Mouse (Mus musculus): ENCODE data around the gene Tmem158. TPM values are rescaled to one million over a fixed set of nuclear protein-coding genes. Genes with fewer than 3 reads are reported as not detected.

Tmem158 gene
- polyA plus RNA-seq, 1 experiment from 2014 or later, result 12.2 TPM

GRCm38 (mm10) chr9:123297862-123298261 is 37.3 kb upstream of the Tmem158 start:
- Histone ChIP-seq H3K9me3 (replicated peaks; ENCODE audit: low read length) (no peaks in the 10 kb centered on the region), H3K4me3 (replicated peaks; ENCODE audit: low read depth, low read length) (no peak overlapping the region), H3K27ac (no peak overlapping the region), H3K9ac (ENCODE audit: low read depth, low read length) (no peak overlapping the region), H3K4me1 (replicated peaks; ENCODE audit: insufficient read depth, low read length) (no peaks in the 10 kb centered on the region), H3K36me3 (ENCODE audit: insufficient read depth, low read length) (no peaks in the 10 kb centered on the region), H3K27me3 (ENCODE audit: insufficient read depth, low read length) (no peaks in the 10 kb centered on the region), H3K4me2 (ENCODE audit: low read length) (no peak overlapping the region)
- no peak for ATAC-seq (replicated peaks; ENCODE audit: low FRiP score, low read depth)
- no peak for TF ChIP-seq CTCF (IDR thresholded peaks at IDR 0.05; ENCODE audit: low read depth)
- no peak for DNase-seq (ENCODE audit: low spot score)
- 94% methylated on average over 7 of the region's 7 CpGs for WGBS

DNA sequence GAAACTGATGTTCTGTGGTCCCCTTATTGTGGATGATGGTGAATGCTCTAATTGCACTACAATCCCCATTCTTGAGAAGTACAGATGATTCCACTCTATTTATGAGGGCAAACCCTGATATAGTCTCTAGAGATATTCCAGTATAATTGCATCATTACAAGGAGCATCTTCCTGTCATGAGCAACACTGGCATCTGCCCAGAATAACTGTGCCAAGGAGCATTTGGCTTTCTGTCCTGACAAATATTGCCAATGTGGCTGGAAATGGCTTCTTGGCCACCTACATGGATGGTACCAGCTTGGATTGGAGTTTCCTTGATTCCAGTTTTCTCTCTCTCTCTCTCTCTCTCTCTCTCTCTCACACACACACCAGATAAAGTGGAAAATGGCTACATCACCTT is 35.7 kb upstream of the Tmem158 start:
- no peak overlapping the region for H3K4me3 ChIP-seq (replicated peaks; ENCODE audit: low read depth, low read length)
- no peak overlapping the region for H3K27ac ChIP-seq
- H3K9me3 ChIP-seq (replicated peaks; ENCODE audit: low read length), result no peaks in the 10 kb centered on the region
- H3K9ac ChIP-seq (ENCODE audit: low read depth, low read length), result no peak overlapping the region
- H3K27me3 ChIP-seq (ENCODE audit: insufficient read depth, low read length), result no peaks in the 10 kb centered on the region
- no peaks in the 10 kb centered on the region for H3K4me1 ChIP-seq (replicated peaks; ENCODE audit: insufficient read depth, low read length)
- no peak overlapping the region for H3K4me2 ChIP-seq (ENCODE audit: low read length)
- TF ChIP-seq CTCF (IDR thresholded peaks at IDR 0.05; ENCODE audit: low read depth), result no peak
- H3K36me3 ChIP-seq (ENCODE audit: insufficient read depth, low read length), result no peaks in the 10 kb centered on the region
- no peak for DNase-seq (ENCODE audit: low spot score)
- no peak for ATAC-seq (replicated peaks; ENCODE audit: low FRiP score, low read depth)

DNA sequence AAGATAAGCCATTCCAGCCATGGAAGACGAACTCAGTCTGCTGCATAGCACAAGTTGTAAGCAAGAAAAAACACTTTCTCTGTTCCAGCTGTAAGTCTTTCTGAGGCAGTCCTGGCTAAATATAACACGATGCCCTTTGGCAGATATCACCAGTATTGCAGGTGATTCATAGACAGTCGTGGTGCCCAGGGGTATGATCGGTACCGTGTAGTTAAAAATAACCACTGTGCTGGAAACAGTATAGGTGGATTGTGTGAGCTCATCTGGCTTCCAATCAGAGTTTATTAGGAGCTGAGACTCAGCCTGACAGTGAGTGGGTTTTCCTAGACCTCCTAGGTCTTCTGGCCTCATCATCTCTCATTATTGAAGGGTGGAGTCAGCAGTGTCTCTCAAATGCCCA is 34.0 kb upstream of the Tmem158 start:
- no peak overlapping the region for H3K4me3 ChIP-seq (replicated peaks; ENCODE audit: low read depth, low read length)
- no peaks in the 10 kb centered on the region for H3K9me3 ChIP-seq (replicated peaks; ENCODE audit: low read length)
- no peak overlapping the region for H3K4me2 ChIP-seq (ENCODE audit: low read length)
- H3K36me3 ChIP-seq (ENCODE audit: insufficient read depth, low read length), result no peaks in the 10 kb centered on the region
- DNase-seq (ENCODE audit: low spot score) (no peak), ATAC-seq (replicated peaks; ENCODE audit: low FRiP score, low read depth) (no peak)
- no peak for TF ChIP-seq CTCF (IDR thresholded peaks at IDR 0.05; ENCODE audit: low read depth)
- H3K9ac ChIP-seq (ENCODE audit: low read depth, low read length), result no peak overlapping the region
- H3K4me1 ChIP-seq (replicated peaks; ENCODE audit: insufficient read depth, low read length), result no peaks in the 10 kb centered on the region
- WGBS, result 73% methylated on average over 5 of the region's 5 CpGs
- H3K27me3 ChIP-seq (ENCODE audit: insufficient read depth, low read length), result no peaks in the 10 kb centered on the region
- no peak overlapping the region for H3K27ac ChIP-seq

DNA sequence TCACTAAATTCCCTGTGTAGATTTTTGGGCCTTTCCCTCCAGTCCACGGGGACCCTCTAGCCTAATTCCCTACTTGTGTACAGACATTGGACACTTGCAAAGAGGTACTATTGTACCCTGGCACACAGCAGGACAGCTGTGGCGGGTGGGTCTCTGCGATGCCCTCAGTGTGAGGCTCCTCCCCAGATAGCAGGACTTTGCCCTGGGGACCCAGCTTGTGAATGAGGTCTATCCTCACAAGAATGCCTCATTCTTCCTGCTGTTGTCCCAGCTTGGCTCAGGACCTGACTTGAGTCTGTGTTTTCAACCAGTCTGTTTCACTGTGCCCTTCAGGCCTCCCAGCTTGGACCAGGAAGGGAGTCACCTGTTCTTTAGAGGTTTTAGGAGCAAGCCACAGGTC is 27.8 kb upstream of the Tmem158 start:
- H3K4me2 ChIP-seq (ENCODE audit: low read length), result no peak overlapping the region
- H3K36me3 ChIP-seq (ENCODE audit: insufficient read depth, low read length), result no peaks in the 10 kb centered on the region
- no peaks in the 10 kb centered on the region for H3K9me3 ChIP-seq (replicated peaks; ENCODE audit: low read length)
- ATAC-seq (replicated peaks; ENCODE audit: low FRiP score, low read depth) (no peak), DNase-seq (ENCODE audit: low spot score) (no peak)
- no peak overlapping the region for H3K9ac ChIP-seq (ENCODE audit: low read depth, low read length)
- H3K27me3 ChIP-seq (ENCODE audit: insufficient read depth, low read length), result no peaks in the 10 kb centered on the region
- 71% methylated on average over 3 of the region's 3 CpGs for WGBS
- no peak for TF ChIP-seq CTCF (IDR thresholded peaks at IDR 0.05; ENCODE audit: low read depth)
- H3K4me3 ChIP-seq (replicated peaks; ENCODE audit: low read depth, low read length), result no peak overlapping the region
- H3K4me1 ChIP-seq (replicated peaks; ENCODE audit: insufficient read depth, low read length), result no peaks in the 10 kb centered on the region
- H3K27ac ChIP-seq, result no peak overlapping the region

DNA sequence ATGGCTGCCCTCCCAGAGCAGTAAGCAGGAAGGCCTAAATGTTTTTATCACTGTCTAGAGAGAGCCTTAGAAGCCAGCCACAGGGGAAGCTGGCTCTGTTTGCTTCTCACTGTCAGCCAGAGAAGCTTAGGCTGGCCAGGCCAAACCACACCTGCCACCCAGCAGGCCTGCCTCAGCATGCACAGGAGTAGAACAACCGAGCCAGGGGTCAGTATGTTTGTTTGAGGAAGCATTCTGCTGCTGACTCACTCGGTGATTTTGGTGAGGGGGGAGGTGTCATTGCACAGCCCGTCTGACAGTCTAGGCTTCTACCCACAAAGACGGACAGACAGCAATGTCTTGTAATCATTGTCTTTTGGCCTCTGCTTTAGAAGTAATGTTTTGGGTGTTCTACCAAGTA is 25.1 kb upstream of the Tmem158 start:
- H3K27me3 ChIP-seq (ENCODE audit: insufficient read depth, low read length), result no peaks in the 10 kb centered on the region
- no peak overlapping the region for H3K9ac ChIP-seq (ENCODE audit: low read depth, low read length)
- no peak overlapping the region for H3K4me3 ChIP-seq (replicated peaks; ENCODE audit: low read depth, low read length)
- no peaks in the 10 kb centered on the region for H3K4me1 ChIP-seq (replicated peaks; ENCODE audit: insufficient read depth, low read length)
- no peaks in the 10 kb centered on the region for H3K9me3 ChIP-seq (replicated peaks; ENCODE audit: low read length)
- no peaks in the 10 kb centered on the region for H3K36me3 ChIP-seq (ENCODE audit: insufficient read depth, low read length)
- no peak for TF ChIP-seq CTCF (IDR thresholded peaks at IDR 0.05; ENCODE audit: low read depth)
- H3K4me2 ChIP-seq (ENCODE audit: low read length), result no peak overlapping the region
- DNase-seq (ENCODE audit: low spot score) (no peak), ATAC-seq (replicated peaks; ENCODE audit: low FRiP score, low read depth) (no peak)
- WGBS, result 36% methylated on average over 4 of the region's 4 CpGs
- no peak overlapping the region for H3K27ac ChIP-seq

DNA sequence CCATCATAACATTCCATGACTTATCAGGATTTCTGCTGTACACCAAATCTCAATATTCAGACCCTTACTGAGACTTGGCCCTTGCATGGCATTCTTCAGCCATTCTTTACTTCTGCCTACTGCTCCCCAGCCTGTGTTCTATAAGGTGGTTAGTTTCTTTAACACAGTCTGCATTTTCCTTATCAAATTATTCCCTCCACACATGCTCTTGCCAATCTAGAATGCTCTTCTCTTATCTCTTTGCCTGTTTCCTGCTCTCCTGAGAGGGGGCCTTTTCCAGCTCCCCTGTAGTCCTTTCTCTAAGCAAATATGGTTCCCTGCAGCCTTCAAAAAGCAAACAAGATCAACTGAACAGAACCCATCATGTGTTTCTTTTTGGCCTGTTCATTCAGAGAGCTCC is 20.2 kb upstream of the Tmem158 start:
- no peak overlapping the region for H3K9ac ChIP-seq (ENCODE audit: low read depth, low read length)
- H3K27ac ChIP-seq, result no peak overlapping the region
- no peak overlapping the region for H3K4me3 ChIP-seq (replicated peaks; ENCODE audit: low read depth, low read length)
- no peaks in the 10 kb centered on the region for H3K36me3 ChIP-seq (ENCODE audit: insufficient read depth, low read length)
- TF ChIP-seq CTCF (IDR thresholded peaks at IDR 0.05; ENCODE audit: low read depth), result no peak
- DNase-seq (ENCODE audit: low spot score), result no peak
- H3K4me1 ChIP-seq (replicated peaks; ENCODE audit: insufficient read depth, low read length), result no peaks in the 10 kb centered on the region
- H3K27me3 ChIP-seq (ENCODE audit: insufficient read depth, low read length), result no peaks in the 10 kb centered on the region
- H3K9me3 ChIP-seq (replicated peaks; ENCODE audit: low read length), result no peaks in the 10 kb centered on the region
- H3K4me2 ChIP-seq (ENCODE audit: low read length), result no peak overlapping the region
- no peak for ATAC-seq (replicated peaks; ENCODE audit: low FRiP score, low read depth)

- no peaks in the 10 kb centered on the region for H3K36me3 ChIP-seq (ENCODE audit: insufficient read depth, low read length)
- no peaks in the 10 kb centered on the region for H3K9me3 ChIP-seq (replicated peaks; ENCODE audit: low read length)
- DNase-seq (ENCODE audit: low spot score) (no peak), ATAC-seq (replicated peaks; ENCODE audit: low FRiP score, low read depth) (no peak)
- TF ChIP-seq CTCF (IDR thresholded peaks at IDR 0.05; ENCODE audit: low read depth), result no peak
- no peak overlapping the region for H3K9ac ChIP-seq (ENCODE audit: low read depth, low read length)
- H3K4me1 ChIP-seq (replicated peaks; ENCODE audit: insufficient read depth, low read length), result no peaks in the 10 kb centered on the region
- no peak overlapping the region for H3K27ac ChIP-seq
- no peak overlapping the region for H3K4me3 ChIP-seq (replicated peaks; ENCODE audit: low read depth, low read length)
- no peaks in the 10 kb centered on the region for H3K27me3 ChIP-seq (ENCODE audit: insufficient read depth, low read length)
- H3K4me2 ChIP-seq (ENCODE audit: low read length), result no peak overlapping the region
- WGBS, result 71% methylated on average over 2 of the region's 2 CpGs
Measured at GRCm38 (mm10) chr9:123278003-123278402, 17.4 kb upstream of the Tmem158 start.

Data from kidney, postnatal 0 days (tissue).